Mouse (Mus musculus) cerebellum, adult 2 months (tissue): ENCODE results near the gene Ostf1. TPM values are rescaled to one million over a fixed set of nuclear protein-coding genes. Genes with fewer than 3 reads are reported as not detected.

ENCODE experiments used
- DNase-seq, 2 experiments: peaks; one replicate each; pipeline ENCODE4 v3.0.0; 2021
- H3K27ac ChIP-seq: fragments of 200-500 bp; 2 replicates; pipeline ENCODE4 v1.5.1; 2012; ENCODE audit warnings: low read length, control low read depth, inconsistent platforms; ENCODE audit not compliant: insufficient read depth
- H3K27me3 ChIP-seq: fragments of 200-500 bp; 2 replicates; pipeline ENCODE4 v1.6.1; 2012; ENCODE audit warnings: inconsistent platforms, mild to moderate bottlenecking, low read length, moderate library complexity; ENCODE audit not compliant: control insufficient read depth, insufficient read depth
- H3K4me1 ChIP-seq: fragments of 200-500 bp; 2 replicates; pipeline ENCODE4 v1.6.1; 2011; ENCODE audit warnings: low read length; ENCODE audit not compliant: control insufficient read depth, insufficient read depth
- H3K4me3 ChIP-seq: fragments of 200-500 bp; replicated peaks from 2 replicates; pipeline ENCODE3; 2011; ENCODE audit warnings: mild to moderate bottlenecking, low read depth, low read length, control low read depth; ENCODE audit not compliant: insufficient read depth
- CTCF ChIP-seq: fragments of 200-500 bp; IDR thresholded peaks from 2 replicates; pipeline ENCODE4 v1.5.1; 2011; ENCODE audit warnings: low read depth, mild to moderate bottlenecking, control low read depth, low read length, moderate library complexity, borderline replicate concordance; ENCODE audit not compliant: insufficient read depth
- POLR2A ChIP-seq: fragments of 200-500 bp; IDR thresholded peaks from 2 replicates; pipeline ENCODE4 v1.6.1; 2011; ENCODE audit warnings: low read length, control low read depth, borderline replicate concordance; ENCODE audit not compliant: insufficient read depth
- WGBS: fragments of 180-500 bp; shearing (Covaris S2); methylation state at CpG from one replicate; pipeline ENCODE4 v1.1.7; 2018; 5-methylcytosine and 5-hydroxymethylcytosine counted together
- polyA plus RNA-seq: library from polyadenylated mRNA; depleted of rRNA; stranded (reverse); fragments of >200 nt; gene quantifications from 2 replicates; pipeline ENCODE4 v1.2.3, GENCODE M21; 2012

Ostf1 gene
- polyA plus RNA-seq, 1 experiment = 29.0 TPM

DNA sequence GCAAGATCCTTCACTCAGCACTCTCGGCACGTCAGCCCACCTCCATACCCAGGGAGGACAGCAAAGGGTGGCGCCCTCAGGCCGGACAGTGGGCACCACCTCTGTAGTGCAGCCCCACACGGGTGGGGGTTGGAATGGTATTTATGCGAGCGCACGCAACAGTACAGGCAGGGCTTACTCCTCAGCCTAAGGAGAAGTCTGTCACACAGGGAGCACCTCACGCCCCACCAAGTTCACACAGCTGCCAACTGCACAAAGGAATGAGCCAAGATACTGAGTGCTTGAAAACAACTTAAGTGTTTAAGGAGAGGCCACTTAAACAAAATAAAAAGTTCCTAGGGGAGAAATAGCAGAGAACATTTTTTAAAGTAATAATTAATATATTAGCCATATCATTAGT is 44.5 kb downstream of the Ostf1 start:
- no peaks in the 10 kb centered on the region for H3K27me3 ChIP-seq
- H3K27ac ChIP-seq = no peak overlapping the region
- no peaks in the 10 kb centered on the region; the same call in 1 of the 2 replicates for H3K4me1 ChIP-seq
- no peak overlapping the region for H3K4me3 ChIP-seq
- 85% methylated on average over 9 of the region's 9 CpGs for WGBS
- no peak for DNase-seq
- TF ChIP-seq POLR2A = no peak
- no peak for TF ChIP-seq CTCF

DNA sequence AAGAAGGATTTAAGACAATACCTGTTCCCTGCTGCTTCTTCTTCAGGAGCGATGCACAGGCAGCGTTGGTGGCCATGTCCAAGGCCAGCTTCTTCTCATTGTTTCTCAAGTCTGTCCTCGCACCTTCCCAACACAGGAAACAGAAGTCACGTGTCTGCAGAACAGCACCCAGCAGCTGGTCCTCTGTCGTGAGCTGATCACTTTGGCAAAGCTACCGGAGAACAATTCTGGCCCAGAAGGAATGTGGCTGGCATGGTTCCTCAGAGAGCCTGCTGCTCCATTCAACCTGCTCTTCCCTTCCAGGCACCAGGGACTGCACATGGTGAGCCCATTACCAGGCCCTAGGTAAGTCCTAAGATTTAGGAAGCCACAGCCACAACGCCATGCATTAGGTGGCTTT is 47.0 kb downstream of the Ostf1 start:
- no peaks in the 10 kb centered on the region for H3K27me3 ChIP-seq
- 46% methylated on average over 7 of the region's 7 CpGs for WGBS
- no peak for DNase-seq
- H3K4me1 ChIP-seq = no peaks in the 10 kb centered on the region; the same call in 1 of the 2 replicates
- H3K27ac ChIP-seq = no peak overlapping the region
- TF ChIP-seq POLR2A (no peak), CTCF (no peak)
- no peak overlapping the region for H3K4me3 ChIP-seq

DNA sequence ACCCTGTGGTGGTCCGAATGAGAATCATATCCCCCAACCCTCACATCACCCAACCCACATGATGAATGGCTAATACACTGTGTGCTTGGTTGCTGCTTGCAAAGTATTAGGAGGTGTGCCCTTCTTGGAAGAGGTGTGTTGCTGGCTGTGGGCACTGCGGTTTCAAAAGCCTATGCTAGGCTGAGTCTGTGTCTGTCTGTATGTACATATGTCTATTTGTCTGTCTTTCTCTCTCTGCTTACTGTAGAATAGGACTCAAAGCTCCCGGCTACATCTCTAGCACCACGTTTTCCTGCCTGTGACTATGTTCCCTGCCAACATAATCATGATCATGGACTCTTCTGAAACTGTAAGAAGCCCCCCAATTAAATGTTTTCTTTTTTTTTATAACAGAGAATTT is 47.9 kb downstream of the Ostf1 start:
- H3K4me1 ChIP-seq = no peaks in the 10 kb centered on the region; the same call in 1 of the 2 replicates
- no peak for DNase-seq
- 97% methylated on average over 4 of the region's 4 CpGs for WGBS
- H3K4me3 ChIP-seq = no peak overlapping the region
- H3K27ac ChIP-seq = no peak overlapping the region
- TF ChIP-seq POLR2A (no peak), CTCF (no peak)
- H3K27me3 ChIP-seq = no peaks in the 10 kb centered on the region

DNA sequence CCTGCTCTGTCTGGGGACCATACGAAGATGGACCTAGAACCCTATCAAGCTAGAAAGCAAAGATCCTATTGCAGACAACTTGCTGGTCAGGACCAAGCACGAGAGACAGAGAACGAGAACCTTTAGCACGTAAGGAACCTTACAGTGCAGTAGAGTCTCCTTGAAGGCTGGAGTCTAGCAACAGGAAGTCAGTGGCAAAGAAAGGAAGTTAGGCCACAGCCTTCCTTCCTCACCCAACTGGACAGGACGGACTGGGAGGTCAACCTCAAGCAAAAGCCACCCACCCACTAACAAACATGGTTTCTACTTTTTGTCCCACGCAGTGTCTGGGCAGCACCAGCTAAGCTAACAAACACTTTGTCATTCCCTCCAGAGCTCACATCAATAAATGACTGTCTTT is 48.7 kb downstream of the Ostf1 start:
- no peak overlapping the region for H3K4me3 ChIP-seq
- DNase-seq = no peak
- no peak for TF ChIP-seq CTCF
- no peak for TF ChIP-seq POLR2A
- WGBS = 97% methylated on average over 6 of the region's 6 CpGs
- no peaks in the 10 kb centered on the region; the same call in 1 of the 2 replicates for H3K4me1 ChIP-seq
- no peak overlapping the region for H3K27ac ChIP-seq
- no peaks in the 10 kb centered on the region for H3K27me3 ChIP-seq

DNA sequence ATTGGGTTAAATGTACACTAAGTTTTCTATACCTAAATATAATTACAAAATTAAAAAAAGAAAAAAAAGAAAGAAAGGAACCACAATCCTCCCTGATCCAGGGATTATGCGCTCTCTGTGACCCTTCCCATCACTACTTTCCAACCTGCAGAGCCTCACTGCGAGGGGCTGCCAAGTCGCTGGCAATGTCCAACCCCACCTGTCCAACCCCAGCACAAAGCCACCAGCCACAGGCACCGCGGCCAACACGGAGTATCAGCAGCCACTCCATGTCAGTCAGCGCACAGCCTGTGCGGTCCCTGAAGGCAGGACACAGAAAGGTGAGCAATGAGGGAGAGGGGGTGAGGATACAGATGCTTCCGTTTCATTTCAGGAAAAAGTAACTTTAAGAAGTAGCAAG is 49.4 kb downstream of the Ostf1 start:
- TF ChIP-seq POLR2A = no peak
- TF ChIP-seq CTCF = no peak
- no peak for DNase-seq
- Histone ChIP-seq H3K4me1 (no peaks in the 10 kb centered on the region; the same call in 1 of the 2 replicates), H3K27ac (no peak overlapping the region), H3K27me3 (no peaks in the 10 kb centered on the region), H3K4me3 (no peak overlapping the region)
- 63% methylated on average over 9 of the region's 9 CpGs for WGBS

DNA sequence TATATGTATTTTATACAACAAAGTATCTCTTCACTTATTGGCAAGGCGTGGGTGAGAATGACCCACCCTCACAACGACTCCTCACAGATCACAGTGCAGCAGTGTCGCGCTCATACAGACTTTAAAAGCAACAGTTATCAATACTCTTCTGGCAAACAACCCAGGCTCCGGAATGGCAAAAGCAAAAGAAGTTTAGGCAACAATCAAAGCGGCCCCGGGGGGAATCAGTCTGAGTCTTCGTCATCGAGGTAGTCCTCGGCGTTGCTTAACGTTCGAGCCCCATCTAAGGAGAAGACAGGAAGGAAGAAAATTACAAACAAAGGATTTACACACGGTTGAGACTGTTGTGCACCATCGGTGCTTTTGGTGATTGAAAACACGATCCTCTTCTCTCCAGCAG is 50.6 kb downstream of the Ostf1 start:
- WGBS = 93% methylated on average over 16 of the region's 16 CpGs
- no peak overlapping the region for H3K4me3 ChIP-seq
- DNase-seq = no peak
- no peak overlapping the region for H3K27ac ChIP-seq
- TF ChIP-seq POLR2A (no peak), CTCF (no peak)
- no peaks in the 10 kb centered on the region for H3K27me3 ChIP-seq
- H3K4me1 ChIP-seq = no peaks in the 10 kb centered on the region; the same call in 1 of the 2 replicates

DNA sequence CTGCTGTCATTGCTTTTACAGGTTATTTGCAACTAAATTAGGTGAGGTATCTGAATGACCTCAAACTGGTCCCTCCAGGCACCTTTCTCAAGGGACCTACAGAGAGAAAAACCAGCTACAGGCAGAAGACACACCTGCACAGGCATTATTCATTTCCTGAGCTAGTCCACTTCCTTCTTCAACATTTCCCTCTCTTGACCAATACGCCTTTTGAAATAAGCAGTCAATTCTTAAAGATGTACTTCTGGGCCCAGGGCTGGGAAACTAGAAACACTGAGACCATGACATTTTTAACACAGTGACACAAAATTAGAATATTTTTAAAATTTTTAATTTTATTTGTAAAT is 52.6 kb downstream of the Ostf1 start:
- no peaks in the 10 kb centered on the region for H3K27me3 ChIP-seq
- no peaks in the 10 kb centered on the region; the same call in 1 of the 2 replicates for H3K4me1 ChIP-seq
- H3K27ac ChIP-seq = no peak overlapping the region
- DNase-seq = no peak
- 98% methylated on average over 1 of the region's 1 CpGs for WGBS
- TF ChIP-seq POLR2A = no peak
- TF ChIP-seq CTCF = no peak
- H3K4me3 ChIP-seq = no peak overlapping the region

DNA sequence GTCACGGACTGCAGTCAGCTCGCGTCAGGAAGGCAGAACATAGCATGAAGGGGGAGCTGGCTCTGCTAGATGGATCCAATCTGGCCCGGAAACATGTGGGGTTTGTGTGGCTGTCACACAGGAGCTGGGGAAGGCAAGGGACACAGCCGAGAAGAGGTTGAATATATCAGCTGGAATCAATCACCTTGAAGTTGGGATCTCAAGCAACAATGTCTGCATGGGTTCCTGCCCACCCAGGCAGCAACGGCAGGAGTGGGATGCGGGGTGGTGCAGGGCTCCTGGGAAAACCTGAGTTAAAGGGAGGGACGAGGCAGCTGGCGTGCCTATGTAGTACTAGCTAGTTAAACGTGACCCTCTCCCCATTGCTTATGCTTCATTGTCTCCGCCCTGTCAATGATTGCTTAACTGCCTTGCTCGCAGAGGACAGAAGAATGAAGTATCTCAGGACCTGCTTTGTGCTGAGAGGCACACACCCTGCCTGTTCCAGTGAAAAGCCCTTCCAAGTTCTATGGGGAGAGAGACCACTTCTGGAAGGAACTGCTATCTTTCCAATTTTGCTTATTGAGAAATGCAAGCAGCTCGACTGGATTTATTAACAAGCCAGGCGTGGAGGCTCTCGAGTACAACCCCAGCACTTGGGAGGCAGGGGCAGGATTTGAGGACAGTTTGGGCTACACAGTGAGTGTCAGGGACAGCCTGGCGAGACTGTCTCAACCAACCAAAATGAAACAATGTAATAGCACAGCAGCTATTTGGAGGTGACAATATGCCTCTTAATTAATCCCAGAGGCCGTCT is 53.2 kb downstream of the Ostf1 start:
- Histone ChIP-seq H3K27me3 (no peaks in the 10 kb centered on the region), H3K4me3 (no peak overlapping the region), H3K27ac (no peak overlapping the region), H3K4me1 (no peaks in the 10 kb centered on the region; the same call in 1 of the 2 replicates)
- no peak for DNase-seq
- 56% methylated on average over 17 of the region's 17 CpGs for WGBS
- TF ChIP-seq POLR2A = no peak
- no peak for TF ChIP-seq CTCF
